Mouse (Mus musculus): ENCODE results near the gene Yod1.

Gene Yod1

GRCm38 (mm10) chr1:130764027-130764461, 46.9 kb downstream of the Yod1 start:
- in situ Hi-C loops (cut with MboI; ENCODE audit: unreplicated experiment in 2 of 2): no loop called here

GRCm38 (mm10) chr1:130767066-130767465, 49.9 kb downstream of the Yod1 start:
- in situ Hi-C loops (cut with MboI; ENCODE audit: unreplicated experiment in 2 of 2): no loop called here

- in situ Hi-C loops (cut with MboI; ENCODE audit: unreplicated experiment in 2 of 2): no loop called here
Observed at GRCm38 (mm10) chr1:130769925-130770324, 52.8 kb downstream of the Yod1 start.

GRCm38 (mm10) chr1:130770487-130770886, 53.4 kb downstream of the Yod1 start:
- in situ Hi-C loops (cut with MboI; ENCODE audit: unreplicated experiment in 2 of 2): no loop called here

- in situ Hi-C loops (cut with MboI; ENCODE audit: unreplicated experiment in 2 of 2): no loop called here
Observed at GRCm38 (mm10) chr1:130770981-130771494, 53.9 kb downstream of the Yod1 start.
